Mouse (Mus musculus) kidney, postnatal 14 days (tissue): ENCODE data around the gene Hoxd3.

Source experiments
- DNase-seq: peaks from one replicate; pipeline ENCODE4 v3.0.0; 2022; ENCODE audit warnings: mixed read lengths

Gene Hoxd3

GRCm38 (mm10) chr2:74747661-74748141, 36.0 kb downstream of the Hoxd3 start:
- DNase-seq, result no peak

- no peak for DNase-seq
Observed at GRCm38 (mm10) chr2:74748436-74748995, 36.8 kb downstream of the Hoxd3 start.

DNA sequence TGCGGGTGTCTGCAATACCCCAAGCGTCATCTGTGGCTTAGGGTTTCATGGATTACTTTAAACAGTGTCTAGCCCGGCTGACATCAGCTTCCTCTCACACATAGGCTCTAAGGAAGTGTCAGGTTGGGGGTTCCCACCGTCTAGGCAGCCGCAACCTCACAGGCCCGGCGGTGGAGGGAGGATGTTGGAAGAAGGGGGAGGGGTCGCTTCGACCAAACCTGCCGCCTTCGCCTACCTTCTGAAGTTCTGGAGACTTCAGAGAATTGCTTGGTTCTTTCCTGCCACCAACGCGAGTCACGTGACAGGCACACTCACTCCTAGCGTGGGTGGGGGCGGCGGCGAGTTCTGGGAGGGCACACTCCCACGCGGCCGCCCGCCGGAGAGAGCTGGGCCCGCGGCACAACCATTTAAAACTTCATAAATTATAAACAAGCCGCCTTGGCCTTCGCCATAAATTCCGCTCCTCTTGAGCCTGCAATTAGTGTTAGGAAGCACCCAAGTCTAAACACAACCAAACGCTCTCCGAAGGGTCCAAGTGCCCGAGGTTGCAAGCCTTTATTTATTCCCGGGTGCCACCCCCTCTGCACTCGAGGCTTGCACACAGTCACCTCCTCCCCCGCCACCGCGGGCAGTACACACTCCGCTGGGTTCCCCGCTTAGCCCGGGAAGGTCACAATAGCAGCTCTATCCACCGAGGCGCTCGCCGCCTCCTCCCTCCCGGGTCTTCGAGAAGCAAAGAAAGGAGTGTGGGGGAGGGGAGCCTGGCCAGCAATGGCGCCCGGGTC, 37.8 kb downstream of the Hoxd3 start:
- DNase-seq, result peak; percentile 70

GRCm38 (mm10) chr2:74750731-74751250, 39.1 kb downstream of the Hoxd3 start:
- no peak for DNase-seq

GRCm38 (mm10) chr2:74751861-74752260, 40.1 kb downstream of the Hoxd3 start:
- DNase-seq, result no peak

DNA sequence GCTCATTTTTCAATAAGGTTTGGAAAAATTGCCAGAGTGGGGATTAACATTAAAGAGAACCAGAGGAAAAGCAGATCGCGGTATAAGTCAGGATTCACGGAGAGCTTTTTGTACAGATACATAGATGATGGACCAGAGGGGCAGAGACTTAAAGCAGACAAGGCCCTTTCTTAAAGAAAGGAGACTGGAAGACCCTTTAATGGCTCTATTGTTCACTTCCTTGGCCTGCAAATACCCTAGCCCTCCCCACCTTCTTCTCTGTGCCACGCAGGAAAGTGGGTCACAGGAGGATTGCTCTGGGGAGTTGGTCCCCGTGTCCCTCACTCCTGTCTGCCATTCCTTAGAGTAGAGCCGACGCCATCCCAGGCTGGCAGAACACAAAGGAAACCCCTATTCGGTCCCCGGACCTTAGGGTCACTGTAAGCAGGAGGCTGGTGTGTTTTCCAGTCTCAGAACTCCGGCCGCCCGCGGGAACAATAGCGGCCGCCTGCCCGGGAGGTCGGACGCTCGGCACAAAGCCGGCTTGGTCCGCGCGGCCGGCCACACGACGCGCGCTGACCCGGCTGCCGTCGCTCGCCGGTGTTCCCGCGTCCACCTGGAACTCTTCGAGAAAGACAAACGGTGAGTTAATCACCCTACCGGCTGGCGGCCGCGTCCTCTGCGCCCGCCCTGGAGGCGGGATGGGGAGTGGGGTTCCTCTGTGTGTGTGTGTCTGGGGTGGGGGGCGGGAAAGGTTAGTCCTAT, 40.9 kb downstream of the Hoxd3 start:
- no peak for DNase-seq

GRCm38 (mm10) chr2:74753175-74753523, 41.4 kb downstream of the Hoxd3 start:
- DNase-seq, result no peak

DNA sequence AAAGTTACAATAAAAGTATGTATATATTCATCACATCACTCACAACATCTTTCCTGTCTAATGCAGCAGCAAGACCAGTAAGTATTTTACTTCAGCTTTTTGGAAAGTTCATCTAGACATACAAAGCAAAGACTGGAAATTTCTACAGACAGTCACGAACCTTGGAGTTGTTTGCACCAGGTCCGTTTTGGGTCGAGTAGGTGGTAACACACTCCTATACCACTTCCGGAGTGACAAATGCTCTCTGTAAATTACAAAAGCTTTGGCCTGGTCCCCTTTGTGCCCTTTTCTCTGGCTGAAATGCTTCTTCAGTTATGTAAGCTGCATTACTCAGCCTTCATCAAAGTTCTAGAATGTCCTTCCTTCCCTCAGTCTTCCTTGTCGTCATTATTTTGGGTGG, 42.0 kb downstream of the Hoxd3 start:
- DNase-seq, result no peak

DNA sequence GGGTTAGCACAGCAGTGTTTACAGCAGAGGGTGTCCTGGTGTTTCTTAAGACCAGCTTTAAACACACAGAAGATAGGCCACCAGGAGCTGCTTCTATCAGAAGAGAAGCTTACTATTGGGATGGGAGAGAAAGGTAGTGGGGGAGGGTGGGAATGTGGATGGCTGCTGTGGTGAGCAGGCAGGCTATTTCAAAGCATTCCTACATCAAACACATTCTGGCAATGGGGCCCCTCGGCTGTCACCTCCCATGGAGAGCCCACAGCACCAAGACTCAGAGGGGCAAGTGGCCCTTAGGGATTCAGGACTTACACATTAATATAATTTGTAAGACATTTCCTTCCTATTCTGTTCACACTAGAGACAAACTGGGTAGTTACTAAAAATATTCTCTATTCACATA, 48.4 kb downstream of the Hoxd3 start:
- DNase-seq, result no peak

- no peak for DNase-seq
Observed at GRCm38 (mm10) chr2:74761941-74762340, 50.2 kb downstream of the Hoxd3 start.

GRCm38 (mm10) chr2:74762522-74763244, 51.0 kb downstream of the Hoxd3 start, which contains the start of gene Hoxd1:
Hoxd1 (plus strand) TSS chr2:74762980.
- DNase-seq, result peak; percentile 76

DNA sequence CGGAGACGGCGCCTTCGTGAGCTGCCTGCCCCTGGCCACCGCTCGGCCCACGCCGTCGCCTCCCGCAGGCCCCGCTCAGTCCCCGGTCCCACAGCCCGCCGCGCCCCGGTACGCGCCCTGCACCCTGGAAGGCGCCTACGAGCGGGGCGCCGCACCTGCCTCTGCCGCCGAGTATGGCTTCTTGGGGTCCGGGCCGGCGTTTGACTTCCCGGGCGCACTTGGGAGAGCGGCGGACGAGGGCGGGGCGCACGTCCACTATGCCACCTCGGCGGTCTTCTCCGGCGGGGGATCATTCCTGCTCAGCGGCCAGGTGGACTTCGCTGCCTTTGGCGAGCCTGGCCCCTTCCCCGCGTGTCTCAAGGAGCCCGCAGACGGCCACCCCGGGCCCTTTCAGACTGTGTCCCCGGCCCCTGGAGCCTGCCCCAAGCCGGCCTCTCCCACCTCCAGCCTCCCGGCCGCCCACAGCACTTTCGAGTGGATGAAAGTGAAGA, 51.6 kb downstream of the Hoxd3 start:
- DNase-seq, result peak; percentile 21

DNA sequence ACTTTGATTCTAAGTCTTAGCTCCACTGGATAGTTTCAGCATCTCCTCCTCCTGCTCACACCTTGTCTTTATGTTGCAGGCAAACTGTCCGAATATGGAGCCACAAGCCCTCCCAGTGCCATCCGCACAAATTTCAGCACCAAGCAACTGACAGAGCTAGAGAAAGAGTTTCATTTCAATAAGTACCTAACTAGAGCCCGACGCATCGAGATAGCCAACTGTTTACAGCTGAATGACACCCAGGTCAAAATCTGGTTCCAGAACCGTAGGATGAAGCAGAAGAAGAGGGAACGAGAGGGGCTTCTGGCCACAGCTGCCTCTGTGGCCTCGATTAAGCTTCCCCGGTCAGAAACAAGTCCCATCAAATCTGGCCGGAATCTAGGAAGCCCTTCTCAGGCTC, 52.2 kb downstream of the Hoxd3 start:
- no peak for DNase-seq

DNA sequence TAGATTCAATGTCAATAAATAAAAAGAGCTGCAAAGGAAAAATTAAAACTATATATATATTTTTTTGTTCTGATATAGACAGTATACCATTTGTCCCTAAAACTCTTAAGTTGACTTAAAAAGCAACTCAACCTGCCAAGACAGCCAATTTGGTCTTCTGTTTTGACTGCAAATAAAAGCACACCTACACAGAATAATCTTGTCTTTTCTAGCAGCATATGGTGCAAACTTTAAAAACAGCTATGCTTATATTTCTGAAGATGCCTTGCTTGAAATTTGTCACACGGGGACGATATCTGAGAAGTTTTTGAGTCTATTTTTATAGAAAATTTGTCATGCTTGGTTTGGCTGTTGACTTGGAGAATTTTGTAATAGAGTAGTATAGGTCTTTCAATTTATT, 62.6 kb downstream of the Hoxd3 start:
- no peak for DNase-seq

DNA sequence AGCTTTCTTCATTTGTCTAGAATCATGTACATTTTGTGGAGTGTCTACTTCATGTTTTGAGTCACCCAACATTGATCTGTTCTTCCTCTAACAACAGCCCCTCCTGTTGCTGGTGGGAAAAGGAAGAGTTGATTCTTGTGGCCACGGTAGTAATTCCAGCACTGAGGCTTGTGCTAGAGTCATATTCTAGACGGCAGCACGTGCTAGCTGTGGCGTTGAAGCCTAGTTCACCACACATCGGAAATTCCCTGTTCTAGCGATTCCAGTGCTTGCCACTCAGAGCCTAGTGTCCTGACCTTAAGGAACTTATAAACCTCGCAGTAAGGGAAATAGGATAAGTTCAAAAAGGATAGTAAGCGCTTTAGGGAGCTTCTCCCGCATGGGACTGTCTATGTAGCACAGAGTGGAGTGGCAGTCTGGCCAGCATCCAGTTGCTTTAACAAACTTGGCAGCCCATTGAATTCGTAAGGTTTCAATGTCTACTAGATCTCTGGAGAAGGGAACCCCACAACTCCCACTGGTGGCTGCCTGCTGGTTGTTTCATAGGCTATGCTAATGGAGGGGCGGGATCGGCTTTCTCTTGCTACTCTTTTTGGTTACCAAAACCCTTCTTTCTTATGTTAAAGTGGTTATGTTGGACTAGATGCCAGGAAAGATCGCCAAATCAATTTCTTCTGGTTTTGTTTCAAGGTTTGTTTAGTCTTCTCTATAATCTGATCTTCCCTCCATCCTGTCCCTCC, 66.0 kb downstream of the Hoxd3 start:
- no peak for DNase-seq

- DNase-seq, result no peak
Observed at GRCm38 (mm10) chr2:74781386-74781785, 69.7 kb downstream of the Hoxd3 start.

DNA sequence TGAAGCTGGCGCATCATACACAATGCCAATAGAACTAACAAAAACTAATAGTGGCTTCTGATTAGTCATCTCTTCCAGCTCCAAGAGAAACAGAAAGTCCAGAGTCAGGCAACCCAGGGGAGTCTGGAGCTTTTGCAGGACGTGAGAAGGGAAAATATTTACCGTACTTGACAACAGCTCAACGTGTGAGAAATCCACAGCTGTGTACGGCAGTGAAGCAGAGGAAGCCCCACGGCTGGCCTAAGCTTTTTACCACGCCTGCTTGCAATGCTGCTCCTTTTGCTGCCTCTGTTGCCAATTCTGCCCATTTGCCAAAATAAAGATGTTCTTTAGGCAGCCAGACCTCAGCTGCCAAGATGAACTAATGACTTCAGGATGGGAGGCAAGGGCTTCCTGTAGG, 83.8 kb downstream of the Hoxd3 start:
- no peak for DNase-seq
